Mouse (Mus musculus) spleen, adult 12 weeks (tissue): ENCODE measurements around the gene Zfp319.

Source experiments
- DNase-seq: peaks from one replicate; pipeline ENCODE4 v3.0.0; 2022; ENCODE audit warnings: low spot score

Gene Zfp319

DNA sequence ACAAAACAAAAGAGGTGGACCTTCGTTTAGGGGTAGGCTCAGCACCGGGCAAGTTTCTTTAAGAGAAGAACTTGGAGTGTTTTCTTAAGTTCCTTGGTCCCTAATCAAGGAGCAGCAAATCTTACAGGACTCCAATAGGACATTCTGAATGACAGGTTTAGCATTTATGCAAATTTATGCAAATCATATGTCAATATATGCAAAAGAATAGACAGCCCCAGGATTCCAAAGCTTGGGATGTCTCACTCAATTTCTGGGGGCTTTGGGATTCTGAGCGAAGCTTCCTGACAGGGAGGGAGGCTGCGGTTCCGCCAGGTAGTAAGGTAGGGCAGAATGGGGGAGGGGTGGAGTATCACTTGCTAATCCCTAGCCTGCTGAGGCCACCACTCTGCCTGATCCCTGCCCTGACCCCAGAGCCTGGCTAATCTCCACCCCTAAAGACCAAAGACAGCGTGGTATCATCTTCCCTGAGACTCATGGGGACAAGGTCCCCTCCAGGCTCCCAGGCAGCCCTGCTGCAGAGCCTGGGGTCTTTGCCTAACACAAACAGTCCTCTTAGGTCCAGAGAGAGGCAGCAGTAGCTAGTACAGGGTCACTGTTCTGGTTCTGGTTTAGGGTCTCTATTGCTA lies 21.3 kb downstream of the Zfp319 start, which contains the start of gene Tepp:
Tepp (plus strand) TSS at position 225 of the 629 bp plus-strand sequence.
- no peak for DNase-seq

DNA sequence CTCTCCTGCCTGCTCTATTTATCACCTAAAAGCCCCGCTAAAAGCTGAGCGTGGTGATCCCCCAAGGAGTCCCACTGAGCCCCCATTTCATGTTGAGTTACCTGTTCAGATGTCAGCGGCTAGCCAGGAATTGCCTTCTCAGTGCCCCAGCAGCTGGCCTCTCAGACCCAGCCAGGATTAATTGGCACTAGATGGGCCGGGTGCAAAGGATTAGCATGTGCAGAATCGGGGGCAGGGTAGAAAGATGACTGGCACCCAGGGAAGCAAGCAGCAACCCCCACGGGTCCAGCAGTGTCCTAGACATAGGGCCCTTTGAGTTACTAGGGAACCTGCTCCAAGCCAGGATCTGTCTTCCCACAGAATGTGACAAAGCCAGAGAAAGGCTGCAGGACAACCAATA lies 25.3 kb downstream of the Zfp319 start, which contains the start of gene Cngb1:
Cngb1 (minus strand) TSS at position 155 of the 400 bp plus-strand sequence.
- DNase-seq = no peak

DNA sequence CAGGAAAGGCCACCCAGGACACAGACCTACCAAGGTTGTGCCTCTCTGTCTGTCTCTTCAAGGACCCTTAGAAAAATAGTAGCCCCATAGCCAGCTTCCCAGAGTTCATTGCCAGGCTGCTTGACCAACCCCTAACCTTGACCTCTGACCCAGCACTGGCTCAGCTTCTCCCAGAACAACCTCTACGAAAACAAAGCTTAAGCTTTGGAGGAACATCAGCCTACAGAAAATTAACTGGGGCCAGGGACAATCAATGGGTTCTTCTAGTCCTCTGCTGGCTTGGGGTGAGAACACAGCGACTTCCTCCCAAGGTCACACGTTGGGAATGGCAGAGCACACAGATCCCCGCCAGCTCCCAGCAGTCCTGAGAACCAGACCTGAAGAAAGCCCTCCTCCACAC lies 26.2 kb downstream of the Zfp319 start:
- DNase-seq = no peak

DNA sequence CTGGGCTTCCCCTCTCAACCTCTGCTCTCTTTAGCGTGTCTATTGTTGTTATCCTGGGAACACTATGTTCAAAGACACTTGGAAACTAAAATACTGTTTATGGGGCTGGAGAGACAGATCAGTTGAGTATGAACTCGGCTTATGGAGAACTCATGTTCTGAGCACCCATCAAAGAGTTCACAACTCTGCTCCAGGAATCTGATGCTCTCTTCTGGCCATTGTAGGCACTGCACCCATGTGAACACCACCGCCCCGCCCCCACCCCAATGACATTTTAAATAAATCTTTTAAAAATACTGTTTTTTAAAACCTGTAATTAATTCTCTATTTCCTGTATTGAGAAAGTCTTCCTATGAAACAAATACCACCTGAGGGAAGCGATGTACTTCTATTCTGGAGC lies 29.3 kb downstream of the Zfp319 start:
- no peak for DNase-seq

DNA sequence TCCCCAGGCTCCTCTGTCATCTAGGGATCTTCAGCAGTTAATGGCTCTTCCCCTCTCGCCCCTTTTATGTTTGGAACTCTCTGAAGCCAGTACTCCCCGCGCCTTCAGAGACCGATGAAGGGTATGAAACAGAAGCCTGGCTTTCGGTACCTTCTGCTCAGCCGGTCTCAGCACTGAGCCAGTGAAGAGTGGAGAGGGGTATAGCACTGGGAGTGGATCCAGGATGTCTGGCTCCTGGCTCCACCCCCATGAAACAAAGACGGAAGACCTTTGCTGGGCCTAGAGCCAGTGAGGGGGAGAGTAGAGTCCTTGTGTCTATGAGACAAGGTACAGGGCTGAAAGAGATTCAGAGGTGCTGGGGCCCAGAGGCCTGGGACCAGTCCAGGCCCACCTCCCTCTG lies 37.9 kb downstream of the Zfp319 start:
- DNase-seq = no peak

GRCm38 (mm10) chr8:95293172-95293571 lies 38.6 kb downstream of the Zfp319 start:
- no peak for DNase-seq

GRCm38 (mm10) chr8:95289066-95289650 lies 42.6 kb downstream of the Zfp319 start:
- no peak for DNase-seq

- no peak for DNase-seq
Observed at GRCm38 (mm10) chr8:95281493-95281892, 50.3 kb downstream of the Zfp319 start.
